Comparison of ENCODE assay signal across 11 mouse cellular contexts in the genomic region with DNA sequence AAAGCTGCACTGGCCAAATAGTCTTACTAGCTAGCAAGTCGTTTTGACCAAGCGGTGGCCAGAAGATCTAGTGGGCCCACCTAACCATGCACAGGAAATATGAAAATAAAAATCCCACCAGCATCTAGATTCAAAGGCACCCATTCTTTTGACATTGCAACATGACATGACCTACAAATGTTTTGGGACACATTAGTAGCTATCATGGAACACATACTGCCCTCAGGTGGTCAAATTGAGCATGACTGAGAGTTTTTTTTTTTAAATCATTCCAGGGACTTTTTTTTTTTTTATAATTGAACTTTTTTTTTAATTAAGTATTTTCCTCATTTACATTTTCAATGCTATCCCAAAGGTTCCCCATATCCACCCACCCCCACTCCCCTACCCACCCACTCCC. TPM values are rescaled to one million over a fixed set of nuclear protein-coding genes. Genes with fewer than 3 reads are reported as not detected.
DNase-seq lines count a peak whose midpoint lies in the region; ATAC-seq and TF ChIP-seq lines count a peak whose summit lies in the region.
"Had no signal": no experiment of that assay in that cellular context is flagged by ENCODE, and none has a peak within 500 bp of the region (broad histone marks: within the 10 kb centered on the region; RNA-seq: fewer than 3 reads in every experiment).

No protein-coding gene starts in this region.

- H3K27me3 ChIP-seq in heart, postnatal 0 days (ENCODE audit: control insufficient read depth, insufficient read depth, low read length): no peaks in the 10 kb centered on the region
- H3K27me3 ChIP-seq in stomach, postnatal 0 days (ENCODE audit: control insufficient read depth, insufficient read depth, low read length): no peaks in the 10 kb centered on the region
- H3K27me3 ChIP-seq: hindbrain, embryonic 15.5 days; neural tube, embryonic 12.5 days had no signal

- H3K4me3 ChIP-seq in heart, postnatal 0 days (ENCODE audit: low read depth, low read length): no peak overlapping the region
- H3K4me3 ChIP-seq in stomach, postnatal 0 days (ENCODE audit: low read depth, low read length): no peak overlapping the region
- H3K4me3 ChIP-seq: hindbrain, embryonic 15.5 days; neural tube, embryonic 12.5 days had no signal

- 72% methylated on average over 2 of the region's 2 CpGs for WGBS in heart, postnatal 0 days
- 74% methylated on average over 2 of the region's 2 CpGs for WGBS in stomach, postnatal 0 days

- peak; percentile 48 for TF ChIP-seq CTCF in heart, postnatal 0 days (IDR thresholded peaks at IDR 0.05; ENCODE audit: low read depth)
- TF ChIP-seq CTCF in stomach, postnatal 0 days (IDR thresholded peaks at IDR 0.05; ENCODE audit: low read depth): peak; percentile 67

- H3K27ac ChIP-seq in heart, postnatal 0 days (ENCODE audit: low read depth): no peak overlapping the region
- H3K27ac ChIP-seq in stomach, postnatal 0 days (replicated peaks): no peak overlapping the region
- H3K27ac ChIP-seq: hindbrain, embryonic 15.5 days; neural tube, embryonic 12.5 days had no signal

- H3K4me2 ChIP-seq in heart, postnatal 0 days (ENCODE audit: low read depth, low read length): no peak overlapping the region
- H3K4me2 ChIP-seq in stomach, postnatal 0 days (replicated peaks; ENCODE audit: low read depth): no peak overlapping the region
- H3K4me2 ChIP-seq: hindbrain, embryonic 15.5 days; neural tube, embryonic 12.5 days had no signal

- no peak for TF ChIP-seq EP300 in heart, postnatal 0 days (IDR thresholded peaks at IDR 0.05; ENCODE audit: low read depth)
- no peak for TF ChIP-seq EP300 in stomach, postnatal 0 days (optimal IDR thresholded peaks at IDR 0.05)

- no peaks in the 10 kb centered on the region for H3K36me3 ChIP-seq in heart, postnatal 0 days (replicated peaks; ENCODE audit: control insufficient read depth, insufficient read depth, low read length)
- H3K36me3 ChIP-seq in stomach, postnatal 0 days (ENCODE audit: control insufficient read depth, insufficient read depth, low read length): no peaks in the 10 kb centered on the region
- H3K36me3 ChIP-seq: hindbrain, embryonic 15.5 days; neural tube, embryonic 12.5 days had no signal

- no peak for ATAC-seq in heart, postnatal 0 days (ENCODE audit: insufficient read depth, low read depth)
- ATAC-seq in stomach, postnatal 0 days (ENCODE audit: low FRiP score, low TSS enrichment): no peak

- H3K4me1 ChIP-seq in heart, postnatal 0 days (ENCODE audit: control insufficient read depth, insufficient read depth): no peaks in the 10 kb centered on the region
- no peaks in the 10 kb centered on the region for H3K4me1 ChIP-seq in stomach, postnatal 0 days (replicated peaks; ENCODE audit: control insufficient read depth, insufficient read depth)
- H3K4me1 ChIP-seq: hindbrain, embryonic 15.5 days; neural tube, embryonic 12.5 days had no signal

- no peak for DNase-seq in heart, postnatal 0 days (ENCODE audit: low spot score)
- no peak for DNase-seq in heart, adult 8-10 months (ENCODE audit: low spot score)
- peak; percentile 5 for DNase-seq in lung, postnatal 14 days
- DNase-seq in lung, postnatal 25 days (ENCODE audit: low spot score): no peak
- DNase-seq in brain, adult 2 months (ENCODE audit: low read depth, low spot score): peak; percentile 18
- DNase-seq in stomach, postnatal 0 days (ENCODE audit: low spot score): no peak
- DNase-seq in adrenal gland, adult 2 months: no peak
- no peak for DNase-seq in left cerebral cortex, adult 11 months (ENCODE audit: low spot score)
- DNase-seq: layer of hippocampus, postnatal 36 days had no signal

- H3K9me3 ChIP-seq in heart, postnatal 0 days (replicated peaks; ENCODE audit: control insufficient read depth, low read length): no peaks in the 10 kb centered on the region
- no peaks in the 10 kb centered on the region for H3K9me3 ChIP-seq in stomach, postnatal 0 days (ENCODE audit: control insufficient read depth, low read length)
- H3K9me3 ChIP-seq: hindbrain, embryonic 15.5 days had no signal

- H3K9ac ChIP-seq in heart, postnatal 0 days (replicated peaks; ENCODE audit: low read depth, low read length): no peak overlapping the region
- H3K9ac ChIP-seq in stomach, postnatal 0 days (ENCODE audit: low read length): no peak overlapping the region
- H3K9ac ChIP-seq: hindbrain, embryonic 15.5 days; neural tube, embryonic 12.5 days had no signal

RNA-seq across cellular contexts. Expression of gene Elavl1, which starts 47.4 kb away (rescaled TPM):
- 61.1 and 64.4 TPM in 2 replicates for total RNA-seq in heart, postnatal 0 days (2014; rRNA removed; ENCODE audit: low replicate concordance)
- 93.3 and 97.0 TPM in 2 replicates for polyA plus RNA-seq in heart, postnatal 0 days (2015; fragmentation: Nextera tagmentation; extraction: Ambion mirVana)
- total RNA-seq in heart, adult 8-10 months (2022): 10 to 100 TPM; 50.2 to 59.6 (median 53.7) TPM
- 80.2 and 88.6 TPM in 2 replicates for polyA plus RNA-seq in stomach, postnatal 0 days (2015; fragmentation: Nextera tagmentation; extraction: Ambion mirVana)
- 100 to 1,000 TPM in 1 of 2 experiments, 10 to 100 TPM in 1; 86.8 to 113 TPM for total RNA-seq in adrenal gland, adult 2 months (2021)
- 25.8 and 26.2 TPM in 2 replicates for polyA plus RNA-seq in adrenal gland, adult 2 months (2012; rRNA removed)

RNA-seq across cellular contexts. Expression of gene Ccl25, which starts 47.6 kb away (rescaled TPM):
- total RNA-seq in heart, postnatal 0 days (2014; rRNA removed; ENCODE audit: low replicate concordance): 7.9 and 10.7 TPM in 2 replicates
- polyA plus RNA-seq in heart, postnatal 0 days (2015; fragmentation: Nextera tagmentation; extraction: Ambion mirVana): 5.8 and 6.1 TPM in 2 replicates
- total RNA-seq in heart, adult 8-10 months (2022): 1 to 10 TPM; 2.6 to 5.1 (median 3.4) TPM
- 4.4 and 5.3 TPM in 2 replicates for polyA plus RNA-seq in stomach, postnatal 0 days (2015; fragmentation: Nextera tagmentation; extraction: Ambion mirVana)
- 10 to 100 TPM; 16.0 to 18.6 TPM for total RNA-seq in adrenal gland, adult 2 months (2021)
- polyA plus RNA-seq in adrenal gland, adult 2 months (2012; rRNA removed): 0.86 and 1.6 TPM in 2 replicates

Comparison
In these comparisons a context has a peak if more than half of its experiments do, and no peak if none do; other contexts are left out.
1. DNase-seq: peak in lung, postnatal 14 days (single experiment) and brain, adult 2 months (single experiment); none in heart, postnatal 0 days (single experiment), heart, adult 8-10 months (single experiment), lung, postnatal 25 days (single experiment), stomach, postnatal 0 days (single experiment), adrenal gland, adult 2 months (single experiment) and left cerebral cortex, adult 11 months (single experiment).